ENCODE assay signal across 9 mouse cellular contexts in genomic region chr6:140490921-140491537, GRCm38 (mm10).
DNase-seq lines count a peak whose midpoint lies in the region; ATAC-seq lines count a peak whose summit lies in the region.
"Had no signal": no experiment of that assay in that cellular context is flagged by ENCODE, and none has a peak within 500 bp of the region (broad histone marks: within the 10 kb centered on the region; RNA-seq: fewer than 3 reads in every experiment).

No protein-coding gene starts in this region.

- peak; percentile 49 to 63 for DNase-seq in frontal cortex, postnatal 36 days (ENCODE audit: low spot score in 2 of 2)
- DNase-seq in frontal cortex, postnatal 25 days (ENCODE audit: low spot score in 2 of 2): no peak
- no peak for DNase-seq in neural tube, embryonic 10.5 days (ENCODE audit: extremely low spot score, low spot score)
- DNase-seq in thymus, postnatal 25 days: peak; percentile 29
- no peak for DNase-seq in B cell, adult 2 months
- DNase-seq in gastrocnemius, postnatal 36 days: no peak

- intact Hi-C loops in gastrocnemius, postnatal 36 days (cut with DNase I): no loop called here

- no peaks in the 10 kb centered on the region for H3K36me3 ChIP-seq in neural tube, embryonic 13.5 days
- H3K36me3 ChIP-seq in limb, embryonic 15.5 days: no peaks in the 10 kb centered on the region

- H3K9ac ChIP-seq in neural tube, embryonic 13.5 days: no peak overlapping the region
- no peak overlapping the region for H3K9ac ChIP-seq in limb, embryonic 15.5 days

- H3K4me1 ChIP-seq in neural tube, embryonic 13.5 days (replicated peaks): peaks cover 34% of the 10 kb centered on the region
- peaks cover 27% of the 10 kb centered on the region for H3K4me1 ChIP-seq in limb, embryonic 15.5 days

- H3K9me3 ChIP-seq in neural tube, embryonic 13.5 days: no peaks in the 10 kb centered on the region
- H3K9me3 ChIP-seq in limb, embryonic 15.5 days: no peaks in the 10 kb centered on the region

- no peak overlapping the region for H3K4me2 ChIP-seq in neural tube, embryonic 13.5 days
- peak overlapping the region; percentile 10; the same call in 1 of the 2 replicates for H3K4me2 ChIP-seq in limb, embryonic 15.5 days

- WGBS in neural tube, embryonic 13.5 days: 81% methylated on average over 18 of the region's 18 CpGs
- 76% methylated on average over 18 of the region's 18 CpGs for WGBS in limb, embryonic 15.5 days

- H3K27ac ChIP-seq in neural tube, embryonic 13.5 days (replicated peaks): peak overlapping the region; percentile 6; the same call in 1 of the 2 replicates
- 0 out of 2 replicates have a peak overlapping the region, but pooled peaks have one; percentile 43 for H3K27ac ChIP-seq in limb, embryonic 15.5 days

- H3K4me3 ChIP-seq in neural tube, embryonic 13.5 days: no peak overlapping the region
- H3K4me3 ChIP-seq in limb, embryonic 15.5 days: no peak overlapping the region
- H3K4me3 ChIP-seq: myocyte had no signal

- peak; percentile 41 for ATAC-seq in neural tube, embryonic 13.5 days (ENCODE audit: low read depth)
- ATAC-seq in limb, embryonic 15.5 days (ENCODE audit: insufficient number of reproducible peaks, low FRiP score, low TSS enrichment, low read depth): no peak

- H3K27me3 ChIP-seq in neural tube, embryonic 13.5 days: no peaks in the 10 kb centered on the region
- no peaks in the 10 kb centered on the region for H3K27me3 ChIP-seq in limb, embryonic 15.5 days

Comparison
In these comparisons a context has a peak if more than half of its experiments do, and no peak if none do; other contexts are left out.
1. DNase-seq: peak in frontal cortex, postnatal 36 days (2 of 2) and thymus, postnatal 25 days (single experiment); none in frontal cortex, postnatal 25 days (0 of 2), neural tube, embryonic 10.5 days (single experiment), B cell, adult 2 months (0 of 2) and gastrocnemius, postnatal 36 days (0 of 2).